28 mouse cellular contexts compared by ENCODE assay signal in the genomic region with DNA sequence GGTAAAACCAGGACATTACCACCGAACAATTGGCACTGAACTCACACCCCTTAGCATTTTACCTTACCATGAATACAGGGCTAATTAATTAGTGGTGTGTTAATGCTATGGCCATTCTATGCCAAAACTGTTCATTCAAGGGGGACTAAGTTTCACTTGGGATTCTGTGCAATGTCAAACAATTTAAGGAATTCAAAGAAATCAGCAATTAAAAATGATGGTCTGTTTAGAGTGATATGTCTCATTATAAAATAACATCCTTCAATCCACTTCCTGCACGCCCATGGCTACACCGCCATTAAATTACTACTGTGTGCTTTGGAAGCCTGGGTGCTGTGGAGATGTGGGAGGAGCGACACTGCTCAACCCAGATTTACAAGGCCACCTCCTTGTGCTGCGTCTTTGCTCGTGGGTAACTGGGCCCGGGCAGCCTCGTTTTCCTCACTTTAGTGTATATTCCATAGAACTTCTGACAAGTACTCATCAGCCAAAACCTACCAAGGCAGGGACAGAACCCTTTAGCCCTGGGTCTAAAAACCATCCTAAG.
"Had no signal": no experiment of that assay in that cellular context is flagged by ENCODE, and none has a peak within 500 bp of the region (broad histone marks: within the 10 kb centered on the region; RNA-seq: fewer than 3 reads in every experiment).

No protein-coding gene starts in this region.

- H3K27me3 ChIP-seq: heart, embryonic 13.5 days; heart, embryonic 15.5 days; hindbrain, embryonic 12.5 days; kidney, embryonic 15.5 days; limb, embryonic 13.5 days; limb, embryonic 15.5 days; liver, embryonic 12.5 days had no signal

- H3K9ac ChIP-seq: heart, embryonic 13.5 days; heart, embryonic 15.5 days; hindbrain, embryonic 12.5 days; hindbrain, embryonic 14.5 days; kidney, embryonic 15.5 days; limb, embryonic 13.5 days; limb, embryonic 15.5 days; liver, embryonic 12.5 days had no signal

- H3K27ac ChIP-seq: gastrocnemius, adult 2 months; heart, embryonic 13.5 days; heart, embryonic 15.5 days; hindbrain, embryonic 12.5 days; hindbrain, embryonic 14.5 days; kidney, embryonic 15.5 days; kidney, postnatal 0 days; limb, embryonic 13.5 days; limb, embryonic 15.5 days; liver, embryonic 12.5 days had no signal

- H3K36me3 ChIP-seq: heart, embryonic 15.5 days; hindbrain, embryonic 12.5 days had no signal

- ATAC-seq: hindbrain, embryonic 16.5 days; inflammation-experienced regulatory T-cells, adult 6 months; intestine, embryonic 16.5 days; liver, embryonic 12.5 days had no signal

- H3K9me3 ChIP-seq: heart, embryonic 13.5 days; heart, embryonic 15.5 days; hindbrain, embryonic 10.5 days; hindbrain, embryonic 12.5 days; kidney, embryonic 15.5 days; limb, embryonic 13.5 days; limb, embryonic 15.5 days; liver, embryonic 12.5 days had no signal

- H3K4me2 ChIP-seq: heart, embryonic 11.5 days; heart, embryonic 13.5 days; heart, embryonic 15.5 days; hindbrain, embryonic 12.5 days; hindbrain, embryonic 14.5 days; kidney, embryonic 15.5 days; limb, embryonic 13.5 days; limb, embryonic 15.5 days; liver, embryonic 12.5 days had no signal

- H3K4me1 ChIP-seq: hindbrain, embryonic 12.5 days; kidney, embryonic 15.5 days had no signal

- DNase-seq: gastrocnemius, adult 2 months; gastrocnemius, postnatal 10 days; gastrocnemius, postnatal 25 days; heart, adult 18-20 months; heart, postnatal 14 days; heart, postnatal 4 days; kidney, adult 11 months; kidney, adult 2 months; kidney, adult 9 months; kidney, postnatal 14 days; kidney, postnatal 36 days; layer of hippocampus, adult 9-11 months; layer of hippocampus, postnatal 36 days; left cerebral cortex, postnatal 4 days had no signal

- H3K4me3 ChIP-seq: gastrocnemius, adult 2 months; heart, embryonic 13.5 days; heart, embryonic 15.5 days; hindbrain, embryonic 10.5 days; hindbrain, embryonic 12.5 days; kidney, embryonic 15.5 days; limb, embryonic 13.5 days; limb, embryonic 15.5 days; liver, embryonic 12.5 days had no signal
